Mouse (Mus musculus) lung, embryonic 14.5 days (tissue): ENCODE measurements at regions not wholly inside any gene's neighbourhood (a gene's known extent, or its start where the extent isn't known, plus 50 kb on each side); places are given as distances from the start of the nearest gene placed in this dataset.
"Not testable (repeated sequence)": the region's sequence is repeated elsewhere in the genome, so short reads cannot be mapped to it uniquely, and the experiment has no call there.

Source experiments
- ATAC-seq: fragments of 200-750 bp; cut with Nextera tagmentation; 2 replicates; pipeline ENCODE4 v1.8.0; 2017; ENCODE audit warnings: mild to moderate bottlenecking, moderate TSS enrichment, moderate library complexity; ENCODE audit not compliant: insufficient read depth
- DNase-seq: peaks from one replicate; pipeline ENCODE4 v3.0.0-alpha.2; 2015
- H3K27ac ChIP-seq: fragments of 300-500 bp; sonication (generic); 2 replicates; pipeline ENCODE4 v1.5.1; 2014; ENCODE audit warnings: low read depth, mild to moderate bottlenecking, moderate library complexity
- H3K27me3 ChIP-seq: fragments of 300-500 bp; sonication (generic); 2 replicates; pipeline ENCODE4 v1.6.1; 2014; ENCODE audit warnings: low read length, control low read depth; ENCODE audit not compliant: insufficient read depth
- H3K36me3 ChIP-seq: fragments of 300-500 bp; sonication (generic); 2 replicates; pipeline ENCODE4 v1.6.1; 2014; ENCODE audit warnings: control low read depth; ENCODE audit not compliant: insufficient read depth
- H3K4me1 ChIP-seq: fragments of 300-500 bp; sonication (generic); 2 replicates; pipeline ENCODE4 v1.6.1; 2014; ENCODE audit warnings: antibody characterized with exemption, control low read depth; ENCODE audit not compliant: insufficient read depth
- H3K4me2 ChIP-seq: fragments of 300-500 bp; sonication (generic); 2 replicates; pipeline ENCODE4 v1.6.1; 2014; ENCODE audit warnings: mild to moderate bottlenecking
- H3K4me3 ChIP-seq: fragments of 300-500 bp; sonication (generic); 2 replicates; pipeline ENCODE4 v1.5.1; 2014; ENCODE audit warnings: low read depth, low read length
- H3K9ac ChIP-seq: fragments of 300-500 bp; sonication (generic); 2 replicates; pipeline ENCODE4 v1.6.1; 2014
- H3K9me3 ChIP-seq: fragments of 300-500 bp; sonication (generic); 2 replicates; pipeline ENCODE4 v1.6.1; 2016; ENCODE audit warnings: low read depth, low read length, control low read depth
- CTCF ChIP-seq: IDR thresholded peaks from 2 replicates; pipeline ENCODE4 v1.5.1; 2016; ENCODE audit warnings: antibody characterized with exemption, low read depth
- WGBS: fragments of 180-500 bp; shearing (Covaris S2); extraction: QIAGEN DNeasy Blood & Tissue Kit; methylation state at CpG from one replicate; pipeline ENCODE4 v1.1.7; 2014; 5-methylcytosine and 5-hydroxymethylcytosine counted together

GRCm38 (mm10) chr2:128290609-128291008, 164.8 kb downstream of the Bcl2l11 start:
- Histone ChIP-seq H3K9me3 (peaks cover 8% of the 10 kb centered on the region; the same call in 1 of the 2 replicates), H3K36me3 (no peaks in the 10 kb centered on the region), H3K27ac (no peak overlapping the region), H3K4me3 (no peak overlapping the region), H3K9ac (no peak overlapping the region), H3K4me2 (no peak overlapping the region), H3K4me1 (peaks cover 9% of the 10 kb centered on the region; the same call in 1 of the 2 replicates), H3K27me3 (no peaks in the 10 kb centered on the region)
- no peak for TF ChIP-seq CTCF
- WGBS, result 90% methylated on average over 3 of the region's 3 CpGs
- no peak for ATAC-seq
- DNase-seq, result no peak

- no peak overlapping the region for H3K4me2 ChIP-seq
- no peak for ATAC-seq
- no peak for TF ChIP-seq CTCF
Measured at GRCm38 (mm10) chr2:128294610-128295009, 168.8 kb downstream of the Bcl2l11 start.

GRCm38 (mm10) chr2:128295018-128295424, 169.2 kb downstream of the Bcl2l11 start:
- DNase-seq, result no peak
- ATAC-seq, result no peak
- 68% methylated on average over 11 of the region's 11 CpGs for WGBS
- Histone ChIP-seq H3K9ac (no peak overlapping the region), H3K27me3 (no peaks in the 10 kb centered on the region), H3K27ac (no peak overlapping the region), H3K36me3 (no peaks in the 10 kb centered on the region), H3K4me3 (no peak overlapping the region), H3K4me1 (0 out of 2 replicates have a peak, but pooled peaks cover 12% of the 10 kb centered on the region), H3K9me3 (peaks cover 8% of the 10 kb centered on the region; the same call in 1 of the 2 replicates), H3K4me2 (no peak overlapping the region)
- no peak for TF ChIP-seq CTCF

More at GRCm38 (mm10) chr2:128294610-128295009, 168.8 kb downstream of the Bcl2l11 start:
- H3K9me3 ChIP-seq, result peaks cover 8% of the 10 kb centered on the region; the same call in 1 of the 2 replicates
- no peak for DNase-seq
- WGBS, result 48% methylated on average over 3 of the region's 3 CpGs
- H3K4me1 ChIP-seq, result 0 out of 2 replicates have a peak, but pooled peaks cover 10% of the 10 kb centered on the region
- H3K27me3 ChIP-seq, result no peaks in the 10 kb centered on the region
- no peak overlapping the region for H3K9ac ChIP-seq
- H3K27ac ChIP-seq, result no peak overlapping the region
- H3K36me3 ChIP-seq, result no peaks in the 10 kb centered on the region
- H3K4me3 ChIP-seq, result no peak overlapping the region

DNA sequence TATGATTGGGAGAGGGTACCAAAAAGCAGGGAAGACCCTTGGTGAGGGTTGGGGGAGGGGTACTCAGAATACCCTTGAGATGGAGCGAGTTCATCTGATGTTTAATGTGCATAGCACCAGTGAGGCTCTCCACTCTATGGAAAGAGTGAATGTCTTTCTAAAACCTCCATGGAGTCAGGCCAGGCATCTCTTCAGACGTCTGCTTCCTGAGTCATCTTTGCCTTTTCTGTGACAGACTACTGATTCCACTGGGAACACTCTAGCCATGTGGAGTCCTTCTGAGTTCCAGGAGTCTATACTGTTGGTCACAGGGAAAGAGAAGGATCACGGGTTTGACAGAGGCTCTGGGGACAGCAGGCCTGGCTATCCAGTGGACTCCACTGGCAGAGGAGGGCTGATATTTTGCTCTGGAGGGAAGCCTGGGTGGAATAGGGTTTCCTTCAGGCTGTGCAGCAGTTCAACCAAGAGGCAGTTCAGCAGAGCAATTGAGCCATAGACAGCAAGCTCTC, 169.9 kb downstream of the Bcl2l11 start:
- no peak overlapping the region for H3K27ac ChIP-seq
- H3K4me1 ChIP-seq, result peaks cover 19% of the 10 kb centered on the region; the same call in 1 of the 2 replicates
- H3K36me3 ChIP-seq, result no peaks in the 10 kb centered on the region
- H3K4me3 ChIP-seq, result no peak overlapping the region
- H3K27me3 ChIP-seq, result no peaks in the 10 kb centered on the region
- no peak for TF ChIP-seq CTCF
- DNase-seq (no peak), ATAC-seq (no peak)
- H3K9me3 ChIP-seq, result peaks cover 8% of the 10 kb centered on the region; the same call in 1 of the 2 replicates
- H3K4me2 ChIP-seq, result no peak overlapping the region
- H3K9ac ChIP-seq, result no peak overlapping the region
- WGBS, result 58% methylated on average over 3 of the region's 3 CpGs

DNA sequence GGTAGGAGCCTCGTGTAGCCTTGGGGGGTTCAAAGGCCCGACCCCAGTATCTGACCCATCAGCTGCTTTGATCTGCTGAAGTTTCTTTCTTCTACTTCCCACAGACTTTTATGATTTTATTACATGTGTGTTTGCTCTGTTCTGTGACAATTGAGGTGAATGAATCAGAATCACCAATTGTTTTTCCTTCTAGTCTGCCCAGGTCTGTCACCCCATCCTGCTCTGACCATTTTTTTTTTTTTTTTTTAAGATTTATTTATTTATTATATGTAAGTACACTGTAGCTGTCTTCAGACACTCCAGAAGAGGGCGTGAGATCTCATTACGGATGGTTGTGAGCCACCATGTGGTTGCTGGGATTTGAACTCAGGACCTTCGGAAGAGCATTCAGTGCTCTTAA, 170.6 kb downstream of the Bcl2l11 start:
- not testable (repeated sequence) for H3K9ac ChIP-seq, H3K9me3 ChIP-seq, H3K27me3 ChIP-seq, H3K4me2 ChIP-seq, ATAC-seq, H3K4me3 ChIP-seq, H3K36me3 ChIP-seq, DNase-seq, H3K27ac ChIP-seq
- H3K4me1 ChIP-seq, result peaks cover 22% of the 10 kb centered on the region; the same call in 1 of the 2 replicates
- 71% methylated on average over 5 of the region's 5 CpGs for WGBS

DNA sequence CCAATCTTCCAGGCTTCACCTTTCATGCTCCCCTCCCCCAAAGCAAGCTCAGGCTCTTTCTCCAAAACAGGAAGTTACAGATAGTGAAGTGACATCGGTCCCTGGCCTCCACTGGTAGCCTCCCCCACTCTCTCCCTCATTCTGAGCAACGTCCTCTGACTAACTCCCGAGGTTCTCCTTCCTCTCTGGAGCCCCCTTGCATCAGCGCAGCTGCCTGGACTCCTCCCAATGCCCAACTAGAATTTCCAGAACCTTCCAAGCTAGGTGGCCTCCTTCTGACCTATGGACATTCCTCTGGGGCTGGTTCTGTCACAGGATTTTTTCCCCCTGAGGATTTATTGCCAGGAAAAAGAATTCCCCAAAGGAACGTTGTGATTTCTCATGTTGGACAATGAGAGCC, 171.1 kb downstream of the Bcl2l11 start:
- Histone ChIP-seq H3K27me3 (no peaks in the 10 kb centered on the region), H3K9ac (no peak overlapping the region), H3K4me3 (no peak overlapping the region), H3K4me2 (no peak overlapping the region), H3K36me3 (no peaks in the 10 kb centered on the region), H3K4me1 (peaks cover 23% of the 10 kb centered on the region; the same call in 1 of the 2 replicates), H3K27ac (no peak overlapping the region), H3K9me3 (peaks cover 1% of the 10 kb centered on the region; the same call in 1 of the 2 replicates)
- DNase-seq (peak; percentile 47), ATAC-seq (no peak)
- TF ChIP-seq CTCF, result no peak
- WGBS, result 21% methylated on average over 5 of the region's 5 CpGs

DNA sequence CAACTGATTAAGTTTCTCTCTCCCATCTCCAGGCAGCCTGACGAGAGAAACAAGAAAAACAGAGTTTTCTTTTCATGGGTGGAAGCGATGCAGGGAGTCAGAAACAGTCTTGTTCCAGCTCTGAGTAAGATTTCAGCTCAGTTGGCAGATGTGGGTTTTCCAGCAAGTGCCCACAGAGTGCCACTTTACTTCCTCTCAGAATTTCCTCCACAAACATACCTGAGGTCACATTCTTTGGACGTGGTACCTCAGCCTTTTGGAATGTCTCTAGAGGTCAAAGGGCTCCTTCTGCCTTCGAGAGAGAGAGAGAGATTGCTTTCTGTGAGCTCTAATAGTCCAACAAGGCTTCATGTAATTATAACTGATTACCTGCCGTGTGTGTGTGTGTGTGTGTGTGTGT, 172.0 kb downstream of the Bcl2l11 start:
- Histone ChIP-seq H3K36me3 (no peaks in the 10 kb centered on the region), H3K9ac (no peak overlapping the region), H3K9me3 (no peaks in the 10 kb centered on the region), H3K4me2 (no peak overlapping the region), H3K4me1 (peaks cover 26% of the 10 kb centered on the region), H3K27ac (peak overlapping the region; percentile 19; the same call in 1 of the 2 replicates), H3K27me3 (no peaks in the 10 kb centered on the region), H3K4me3 (no peak overlapping the region)
- WGBS, result 42% methylated on average over 5 of the region's 5 CpGs
- DNase-seq, result peak; percentile 48
- ATAC-seq, result no peak
- TF ChIP-seq CTCF, result no peak

- no peak overlapping the region for H3K27ac ChIP-seq
- H3K27me3 ChIP-seq, result no peaks in the 10 kb centered on the region
- H3K4me2 ChIP-seq, result no peak overlapping the region
- peak; percentile 67 for DNase-seq
- 54% methylated on average over 8 of the region's 8 CpGs for WGBS
- no peaks in the 10 kb centered on the region for H3K36me3 ChIP-seq
- H3K4me1 ChIP-seq, result peaks cover 26% of the 10 kb centered on the region
- no peak for ATAC-seq
- H3K9ac ChIP-seq, result no peak overlapping the region
- no peaks in the 10 kb centered on the region for H3K9me3 ChIP-seq
- no peak overlapping the region for H3K4me3 ChIP-seq
- TF ChIP-seq CTCF, result no peak
Measured at GRCm38 (mm10) chr2:128298996-128299395, 173.2 kb downstream of the Bcl2l11 start.
